Mouse (Mus musculus): Measurements from ENCODE around the gene Lpcat2. TPM values are rescaled to one million over a fixed set of nuclear protein-coding genes. Genes with fewer than 3 reads are reported as not detected.
A peak's percentile ranks its signal among the peaks of the same experiment; 100 is the strongest.

The Lpcat2 gene
- polyA plus RNA-seq, 1 experiment from 2014 or later: 7.0 TPM

GRCm38 (mm10) chr8:92913396-92913795 is 58.3 kb downstream of the Lpcat2 start:
- Histone ChIP-seq H3K27me3 (ENCODE audit: control insufficient read depth, insufficient read depth, low read length) (no peaks in the 10 kb centered on the region), H3K4me3 (ENCODE audit: low read length) (no peak overlapping the region), H3K27ac (ENCODE audit: low read depth, low read length) (no peak overlapping the region), H3K4me2 (replicated peaks; ENCODE audit: low read depth, low read length) (no peak overlapping the region), H3K4me1 (ENCODE audit: control insufficient read depth, insufficient read depth, low read length) (no peaks in the 10 kb centered on the region), H3K9ac (ENCODE audit: low read depth, low read length) (no peak overlapping the region), H3K36me3 (ENCODE audit: control insufficient read depth, insufficient read depth, low read length) (no peaks in the 10 kb centered on the region), H3K9me3 (ENCODE audit: control insufficient read depth, low read length) (no peaks in the 10 kb centered on the region)
- 81% methylated on average over 7 of the region's 7 CpGs for WGBS
- no peak for ATAC-seq (ENCODE audit: low FRiP score, low TSS enrichment)

DNA sequence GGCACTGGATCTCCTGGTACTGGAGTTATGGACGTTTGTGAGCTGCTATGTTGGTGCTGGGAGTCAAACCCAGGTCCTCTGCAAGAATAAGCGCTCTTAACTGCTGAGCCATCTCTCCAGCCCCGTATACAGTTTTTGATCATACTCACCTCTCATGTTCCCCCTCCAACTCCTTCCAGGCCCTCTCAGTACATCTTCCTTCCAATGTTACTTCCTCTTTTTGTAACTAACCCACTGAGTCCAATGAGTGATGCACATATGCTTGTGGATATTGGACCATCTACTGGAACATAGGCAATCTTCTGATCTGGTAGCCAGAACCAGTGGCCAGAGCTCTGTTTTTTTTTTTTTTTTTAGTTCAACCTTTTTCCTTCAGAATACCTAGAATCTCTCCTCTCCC is 60.9 kb downstream of the Lpcat2 start:
- ATAC-seq (ENCODE audit: low FRiP score, low TSS enrichment): no peak
- Histone ChIP-seq H3K36me3 (ENCODE audit: control insufficient read depth, insufficient read depth, low read length) (no peaks in the 10 kb centered on the region), H3K9me3 (ENCODE audit: control insufficient read depth, low read length) (no peaks in the 10 kb centered on the region), H3K4me2 (replicated peaks; ENCODE audit: low read depth, low read length) (no peak overlapping the region), H3K27ac (ENCODE audit: low read depth, low read length) (no peak overlapping the region), H3K4me3 (ENCODE audit: low read length) (no peak overlapping the region), H3K27me3 (ENCODE audit: control insufficient read depth, insufficient read depth, low read length) (no peaks in the 10 kb centered on the region), H3K9ac (ENCODE audit: low read depth, low read length) (no peak overlapping the region), H3K4me1 (ENCODE audit: control insufficient read depth, insufficient read depth, low read length) (no peaks in the 10 kb centered on the region)
- WGBS: 85% methylated on average over 3 of the region's 3 CpGs

DNA sequence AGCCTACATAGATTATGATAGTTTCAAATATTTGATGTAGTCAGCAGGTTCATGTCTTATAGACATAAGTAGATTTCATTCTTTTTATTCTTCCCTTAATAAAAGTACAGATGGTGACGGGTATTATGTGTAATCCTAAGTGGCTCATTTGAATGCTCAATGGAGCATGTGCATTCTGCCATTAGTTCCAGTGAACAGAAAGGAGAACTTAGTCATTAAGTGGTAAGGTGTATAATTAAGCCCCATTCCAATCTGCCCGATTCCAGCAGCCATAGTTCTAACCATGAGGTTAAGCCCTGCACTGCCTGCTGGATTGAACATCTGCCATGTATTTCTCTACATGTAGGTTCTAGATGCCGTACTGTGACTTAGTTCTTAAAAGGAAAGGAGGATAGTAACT is 66.6 kb downstream of the Lpcat2 start:
- Histone ChIP-seq H3K9me3 (ENCODE audit: control insufficient read depth, low read length) (no peaks in the 10 kb centered on the region), H3K4me1 (ENCODE audit: control insufficient read depth, insufficient read depth, low read length) (no peaks in the 10 kb centered on the region), H3K9ac (ENCODE audit: low read depth, low read length) (no peak overlapping the region), H3K4me3 (ENCODE audit: low read length) (no peak overlapping the region), H3K27ac (ENCODE audit: low read depth, low read length) (no peak overlapping the region), H3K27me3 (ENCODE audit: control insufficient read depth, insufficient read depth, low read length) (no peaks in the 10 kb centered on the region), H3K4me2 (replicated peaks; ENCODE audit: low read depth, low read length) (no peak overlapping the region), H3K36me3 (ENCODE audit: control insufficient read depth, insufficient read depth, low read length) (no peaks in the 10 kb centered on the region)
- 83% methylated on average over 3 of the region's 3 CpGs for WGBS
- ATAC-seq (ENCODE audit: low FRiP score, low TSS enrichment): no peak

- 73% methylated on average over 4 of the region's 4 CpGs for WGBS
- Histone ChIP-seq H3K9ac (ENCODE audit: low read depth, low read length) (no peak overlapping the region), H3K4me2 (replicated peaks; ENCODE audit: low read depth, low read length) (no peak overlapping the region), H3K36me3 (ENCODE audit: control insufficient read depth, insufficient read depth, low read length) (no peaks in the 10 kb centered on the region), H3K27ac (ENCODE audit: low read depth, low read length) (no peak overlapping the region), H3K4me1 (ENCODE audit: control insufficient read depth, insufficient read depth, low read length) (no peaks in the 10 kb centered on the region), H3K27me3 (ENCODE audit: control insufficient read depth, insufficient read depth, low read length) (no peaks in the 10 kb centered on the region), H3K4me3 (ENCODE audit: low read length) (no peak overlapping the region), H3K9me3 (ENCODE audit: control insufficient read depth, low read length) (no peaks in the 10 kb centered on the region; the same call in 1 of the 2 replicates)
- no peak for ATAC-seq (ENCODE audit: low FRiP score, low TSS enrichment)
These were observed 73.8 kb downstream of the Lpcat2 start for GRCm38 (mm10) chr8:92928986-92929385.

DNA sequence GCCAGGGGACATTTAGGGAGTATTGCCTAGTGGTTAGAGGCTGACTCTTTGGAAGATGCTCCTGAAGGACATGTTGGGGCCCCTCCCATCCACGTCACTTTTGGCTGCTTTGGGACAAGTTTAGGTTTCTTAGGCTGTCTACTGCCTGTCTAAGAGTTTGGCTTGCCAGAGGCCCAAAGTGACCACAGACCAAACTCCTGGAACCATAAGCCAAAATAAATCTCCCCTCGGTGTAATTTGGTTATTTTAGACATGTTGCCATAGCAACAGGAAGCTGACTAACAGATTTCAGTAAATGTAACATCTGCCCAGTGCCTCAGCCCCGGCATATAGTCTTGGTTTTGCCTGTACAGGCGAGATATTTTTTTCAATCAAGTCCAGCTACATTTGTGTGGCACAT is 82.9 kb downstream of the Lpcat2 start:
- ATAC-seq (ENCODE audit: low FRiP score, low TSS enrichment): no peak
- 85% methylated on average over 4 of the region's 4 CpGs for WGBS

DNA sequence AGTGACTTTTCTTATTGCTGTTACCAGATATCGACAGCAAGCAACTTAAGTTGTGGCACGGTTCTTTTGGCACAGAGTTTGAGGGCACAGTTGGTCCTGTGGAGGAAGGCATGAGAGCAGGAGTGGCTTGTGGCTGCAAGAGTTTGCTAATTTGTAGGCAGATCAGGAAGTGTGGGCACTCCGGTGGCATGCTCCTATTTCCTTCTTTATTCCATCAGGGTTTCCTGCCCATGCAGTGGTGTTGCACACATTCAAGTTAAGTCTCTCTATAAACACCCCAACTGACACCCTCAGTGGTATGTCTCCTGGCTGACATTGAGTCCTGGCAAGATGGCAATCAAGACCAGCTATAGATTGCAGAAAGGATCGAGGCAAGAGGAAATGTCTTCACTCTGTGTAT is 93.9 kb downstream of the Lpcat2 start:
- no peak overlapping the region for H3K4me3 ChIP-seq (ENCODE audit: low read length)
- no peaks in the 10 kb centered on the region for H3K27me3 ChIP-seq (ENCODE audit: control insufficient read depth, insufficient read depth, low read length)
- H3K4me2 ChIP-seq (replicated peaks; ENCODE audit: low read depth, low read length): no peak overlapping the region
- H3K27ac ChIP-seq (ENCODE audit: low read depth, low read length): no peak overlapping the region
- H3K9ac ChIP-seq (ENCODE audit: low read depth, low read length): no peak overlapping the region
- no peaks in the 10 kb centered on the region for H3K4me1 ChIP-seq (ENCODE audit: control insufficient read depth, insufficient read depth, low read length)
- WGBS: 86% methylated on average over 4 of the region's 4 CpGs
- H3K9me3 ChIP-seq (ENCODE audit: control insufficient read depth, low read length): no peaks in the 10 kb centered on the region
- ATAC-seq (ENCODE audit: low FRiP score, low TSS enrichment): no peak
- H3K36me3 ChIP-seq (ENCODE audit: control insufficient read depth, insufficient read depth, low read length): no peaks in the 10 kb centered on the region

More for the DNA sequence above, 82.9 kb downstream of the Lpcat2 start:
- no peaks in the 10 kb centered on the region for H3K4me1 ChIP-seq (ENCODE audit: control insufficient read depth, insufficient read depth, low read length)
- H3K27me3 ChIP-seq (ENCODE audit: control insufficient read depth, insufficient read depth, low read length): no peaks in the 10 kb centered on the region
- H3K9me3 ChIP-seq (ENCODE audit: control insufficient read depth, low read length): no peaks in the 10 kb centered on the region
- no peak overlapping the region for H3K4me3 ChIP-seq (ENCODE audit: low read length)
- H3K9ac ChIP-seq (ENCODE audit: low read depth, low read length): no peak overlapping the region
- H3K4me2 ChIP-seq (replicated peaks; ENCODE audit: low read depth, low read length): no peak overlapping the region
- no peaks in the 10 kb centered on the region for H3K36me3 ChIP-seq (ENCODE audit: control insufficient read depth, insufficient read depth, low read length)
- no peak overlapping the region for H3K27ac ChIP-seq (ENCODE audit: low read depth, low read length)

DNA sequence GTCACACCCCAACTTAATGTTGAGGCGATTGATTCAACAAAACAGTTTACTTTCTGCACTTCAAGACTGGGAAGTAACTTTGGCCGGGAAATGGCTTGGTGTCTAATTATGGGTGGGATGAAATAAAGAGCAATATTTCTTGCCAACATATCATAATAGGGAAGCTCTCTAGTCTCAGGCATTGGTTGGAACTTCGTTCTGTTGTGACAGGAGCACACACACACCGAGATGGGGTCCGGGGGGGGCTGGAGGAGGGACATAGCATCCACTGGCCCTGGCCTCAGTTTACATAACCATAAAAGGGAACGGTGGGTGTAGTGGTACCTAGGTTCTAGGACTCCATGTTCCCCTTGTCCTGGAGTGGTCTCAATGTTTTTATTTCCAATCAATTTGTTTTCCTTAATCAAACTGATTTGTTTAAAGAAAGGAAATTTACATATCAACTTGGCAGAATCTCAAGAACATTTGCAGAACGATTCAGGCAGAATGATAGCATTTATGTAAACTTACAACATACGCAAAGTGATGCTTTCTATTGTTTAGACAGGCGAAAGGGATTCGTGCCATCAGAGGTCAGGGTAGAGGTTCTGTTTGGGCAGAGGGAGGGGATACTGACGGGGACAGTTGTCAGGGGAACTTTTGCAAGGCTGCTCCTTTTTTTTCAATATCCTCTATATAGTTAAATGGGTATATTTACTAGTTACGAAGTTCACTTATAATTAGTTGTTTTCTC is 95.7 kb downstream of the Lpcat2 start:
- no peaks in the 10 kb centered on the region for H3K36me3 ChIP-seq (ENCODE audit: control insufficient read depth, insufficient read depth, low read length)
- no peaks in the 10 kb centered on the region for H3K9me3 ChIP-seq (ENCODE audit: control insufficient read depth, low read length)
- no peak overlapping the region for H3K4me2 ChIP-seq (replicated peaks; ENCODE audit: low read depth, low read length)
- no peak for ATAC-seq (ENCODE audit: low FRiP score, low TSS enrichment)
- WGBS: 77% methylated on average over 12 of the region's 12 CpGs
- H3K27me3 ChIP-seq (ENCODE audit: control insufficient read depth, insufficient read depth, low read length): no peaks in the 10 kb centered on the region
- no peaks in the 10 kb centered on the region for H3K4me1 ChIP-seq (ENCODE audit: control insufficient read depth, insufficient read depth, low read length)
- H3K27ac ChIP-seq (ENCODE audit: low read depth, low read length): no peak overlapping the region
- no peak overlapping the region for H3K4me3 ChIP-seq (ENCODE audit: low read length)
- no peak overlapping the region for H3K9ac ChIP-seq (ENCODE audit: low read depth, low read length)

DNA sequence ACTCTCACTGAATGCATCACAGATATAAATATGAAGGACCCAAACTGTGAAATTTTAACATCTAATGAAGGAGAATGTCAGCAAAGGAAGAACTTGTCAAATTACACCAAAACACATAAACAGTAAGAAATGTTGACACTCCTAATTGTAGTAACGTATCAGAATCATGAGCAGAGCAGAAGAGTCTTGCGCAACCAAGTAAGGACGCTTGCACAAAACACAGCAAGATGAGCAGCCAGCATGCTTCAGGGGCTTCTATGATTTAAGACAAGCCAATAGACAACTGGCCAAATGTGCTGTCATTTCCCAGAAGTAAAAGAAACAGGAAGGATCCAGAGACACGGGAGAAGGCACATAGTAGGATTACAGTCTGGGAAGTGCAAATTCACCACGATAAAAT is 98.9 kb downstream of the Lpcat2 start:
- Histone ChIP-seq H3K9ac (ENCODE audit: low read depth, low read length) (no peak overlapping the region), H3K27me3 (ENCODE audit: control insufficient read depth, insufficient read depth, low read length) (0 out of 2 replicates have a peak, but pooled peaks cover 4% of the 10 kb centered on the region), H3K27ac (ENCODE audit: low read depth, low read length) (no peak overlapping the region), H3K4me2 (replicated peaks; ENCODE audit: low read depth, low read length) (no peak overlapping the region), H3K9me3 (ENCODE audit: control insufficient read depth, low read length) (no peaks in the 10 kb centered on the region), H3K4me3 (ENCODE audit: low read length) (no peak overlapping the region), H3K36me3 (ENCODE audit: control insufficient read depth, insufficient read depth, low read length) (no peaks in the 10 kb centered on the region), H3K4me1 (ENCODE audit: control insufficient read depth, insufficient read depth, low read length) (no peaks in the 10 kb centered on the region)
- ATAC-seq (ENCODE audit: low FRiP score, low TSS enrichment): no peak
- 81% methylated on average over 5 of the region's 5 CpGs for WGBS

DNA sequence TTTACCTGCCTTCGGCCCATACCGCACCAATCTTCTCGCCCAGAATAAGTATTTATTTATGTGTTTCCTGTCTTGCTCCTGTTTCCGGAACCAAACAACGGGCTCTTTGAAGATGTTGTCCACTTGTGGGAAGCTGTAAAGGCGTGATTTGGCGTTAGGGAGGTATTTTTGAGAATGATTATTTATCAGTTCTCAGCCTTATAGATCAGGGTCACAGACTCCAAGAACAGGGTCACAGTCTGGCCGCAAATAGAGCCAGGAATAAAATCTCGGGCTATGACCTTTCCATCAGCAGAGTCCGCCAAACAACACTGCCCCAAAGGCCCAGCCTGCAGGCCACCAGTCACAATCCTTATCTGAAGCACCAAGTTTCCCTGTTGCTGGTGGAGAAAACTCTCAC is 104.6 kb downstream of the Lpcat2 start, which contains the start of gene Slc6a2:
Slc6a2 (plus strand) TSS at position 301 of the 400 bp plus-strand sequence.
- H3K4me3 ChIP-seq (ENCODE audit: low read length): peak within 1 kb of the TSS; percentile 38
- peak within 1 kb of the TSS; percentile 76 for H3K4me2 ChIP-seq (replicated peaks; ENCODE audit: low read depth, low read length)
- WGBS: 71% methylated on average over 10 of the region's 10 CpGs
- peaks cover 43% of the 10 kb centered on the region for H3K27me3 ChIP-seq (ENCODE audit: control insufficient read depth, insufficient read depth, low read length)
- no peak within 1 kb of the TSS for H3K27ac ChIP-seq (ENCODE audit: low read depth, low read length)
- H3K36me3 ChIP-seq (ENCODE audit: control insufficient read depth, insufficient read depth, low read length): no peaks in the 10 kb centered on the region
- H3K9ac ChIP-seq (ENCODE audit: low read depth, low read length): peak within 1 kb of the TSS; percentile 18; the same call in 1 of the 2 replicates
- no peak for ATAC-seq (ENCODE audit: low FRiP score, low TSS enrichment)
- no peaks in the 10 kb centered on the region for H3K9me3 ChIP-seq (ENCODE audit: control insufficient read depth, low read length)
- H3K4me1 ChIP-seq (ENCODE audit: control insufficient read depth, insufficient read depth, low read length): peaks cover 11% of the 10 kb centered on the region
